Mouse (Mus musculus): ENCODE results near the gene Cacna2d2.

Gene Cacna2d2

GRCm38 (mm10) chr9:107496359-107496758 is 96.9 kb downstream of the Cacna2d2 start:
- DNase-seq (ENCODE audit: low read depth, low spot score), result no peak

- DNase-seq (ENCODE audit: low read depth, low spot score), result no peak
These were observed 101.4 kb downstream of the Cacna2d2 start for GRCm38 (mm10) chr9:107500708-107501286.

- DNase-seq (ENCODE audit: low read depth, low spot score), result no peak
These were observed 102.9 kb downstream of the Cacna2d2 start for GRCm38 (mm10) chr9:107502131-107502846.

GRCm38 (mm10) chr9:107504662-107505537 is 105.5 kb downstream of the Cacna2d2 start:
- DNase-seq (ENCODE audit: low read depth, low spot score), result no peak

GRCm38 (mm10) chr9:107508266-107508665 is 108.9 kb downstream of the Cacna2d2 start:
- DNase-seq (ENCODE audit: low read depth, low spot score), result no peak

GRCm38 (mm10) chr9:107510384-107511100 is 111.1 kb downstream of the Cacna2d2 start:
- DNase-seq (ENCODE audit: low read depth, low spot score), result no peak

GRCm38 (mm10) chr9:107511436-107511835 is 112.0 kb downstream of the Cacna2d2 start:
- no peak for DNase-seq (ENCODE audit: low read depth, low spot score)

- DNase-seq (ENCODE audit: low read depth, low spot score), result no peak
These were observed 112.9 kb downstream of the Cacna2d2 start for GRCm38 (mm10) chr9:107512326-107512725.

GRCm38 (mm10) chr9:107514303-107514955 is 115.0 kb downstream of the Cacna2d2 start:
- peak; percentile 59 for DNase-seq (ENCODE audit: low read depth, low spot score)

GRCm38 (mm10) chr9:107520331-107520730 is 120.9 kb downstream of the Cacna2d2 start:
- no peak for DNase-seq (ENCODE audit: low read depth, low spot score)

- DNase-seq (ENCODE audit: low read depth, low spot score), result no peak
These were observed 121.8 kb downstream of the Cacna2d2 start for GRCm38 (mm10) chr9:107521190-107521589.

GRCm38 (mm10) chr9:107521711-107522399 is 122.4 kb downstream of the Cacna2d2 start:
- no peak for DNase-seq (ENCODE audit: low read depth, low spot score)

GRCm38 (mm10) chr9:107522400-107522711 is 122.9 kb downstream of the Cacna2d2 start:
- no peak for DNase-seq (ENCODE audit: low read depth, low spot score)

GRCm38 (mm10) chr9:107526198-107527026 is 127.0 kb downstream of the Cacna2d2 start:
- no peak for DNase-seq (ENCODE audit: low read depth, low spot score)

GRCm38 (mm10) chr9:107533791-107534407 is 134.5 kb downstream of the Cacna2d2 start, which contains the start of gene Tmem115:
Gene Tmem115, plus strand, starts transcription at chr9:107533945.
- DNase-seq (ENCODE audit: low read depth, low spot score), result peak; percentile 95

GRCm38 (mm10) chr9:107534408-107535202 is 135.2 kb downstream of the Cacna2d2 start:
- peak; percentile 50 for DNase-seq (ENCODE audit: low read depth, low spot score)

GRCm38 (mm10) chr9:107538231-107538630 is 138.8 kb downstream of the Cacna2d2 start:
- no peak for DNase-seq (ENCODE audit: low read depth, low spot score)

- no peak for DNase-seq (ENCODE audit: low read depth, low spot score)
These were observed 139.3 kb downstream of the Cacna2d2 start for GRCm38 (mm10) chr9:107538711-107539110.

Data from A20 (cell line).